Mouse (Mus musculus) heart, embryonic 10.5 days (tissue): ENCODE results near the gene Rpl28. TPM values are rescaled to one million over a fixed set of nuclear protein-coding genes. Genes with fewer than 3 reads are reported as not detected.

Experiments
- polyA plus RNA-seq: library from polyadenylated mRNA; unstranded; fragments of >200 nt; fragmentation: Nextera tagmentation; extraction: Ambion mirVana; gene quantifications from 2 replicates; pipeline ENCODE4 v1.2.1, GENCODE M21; 2016

The Rpl28 gene
- polyA plus RNA-seq, 1 experiment from 2014 or later, result 329 TPM

Other genes with a start within 250 kb of the Rpl28 start
- 1.0 and 2.8 TPM in 2 replicates for gene Syt5, start 245.3 kb upstream of the Rpl28 start, polyA plus RNA-seq
- not detected in 2 replicates for gene Ptprh, start 188.8 kb upstream of the Rpl28 start, polyA plus RNA-seq
- gene Tmem86b, start 161.5 kb upstream of the Rpl28 start, polyA plus RNA-seq, result 2.8 and 4.4 TPM in 2 replicates
- gene Ppp6r1, start 133.9 kb upstream of the Rpl28 start, polyA plus RNA-seq, result 8.7 and 16.0 TPM in 2 replicates
- gene Hspbp1, start 107.8 kb upstream of the Rpl28 start, polyA plus RNA-seq, result 105 and 118 TPM in 2 replicates
- gene Brsk1, start 102.3 kb upstream of the Rpl28 start, polyA plus RNA-seq, result 0.89 and 1.0 TPM in 2 replicates
- gene Tmem150b, start 67.6 kb upstream of the Rpl28 start, polyA plus RNA-seq, result not detected in 2 replicates
- 76.1 and 77.6 TPM in 2 replicates for gene Kmt5c, start 52.8 kb upstream of the Rpl28 start, polyA plus RNA-seq
- gene Cox6b2, start 39.8 kb upstream of the Rpl28 start, polyA plus RNA-seq, result 37.6 and 42.2 TPM in 2 replicates
- not detected in 2 replicates for gene Fam71e2, start 21.6 kb upstream of the Rpl28 start, polyA plus RNA-seq
- gene Il11, start 10.0 kb upstream of the Rpl28 start, polyA plus RNA-seq, result 0.15 and 0.20 TPM in 2 replicates
- 0.34 TPM in 1 of 2 replicates, not detected in the other for gene Tmem190, start 9.9 kb upstream of the Rpl28 start, polyA plus RNA-seq
- 4.7 and 6.3 TPM in 2 replicates for gene Tmem238, start 3.2 kb upstream of the Rpl28 start, polyA plus RNA-seq
- gene Ube2s, start 19.7 kb downstream of the Rpl28 start, polyA plus RNA-seq, result 337 and 447 TPM in 2 replicates
- gene Shisa7, start 51.8 kb downstream of the Rpl28 start, polyA plus RNA-seq, result 0.14 TPM in 1 of 2 replicates, not detected in the other
- gene Isoc2b, start 77.4 kb downstream of the Rpl28 start, polyA plus RNA-seq, result 3.9 TPM in 2 replicates
- gene Isoc2a, start 84.3 kb downstream of the Rpl28 start, polyA plus RNA-seq, result 1.3 TPM in 2 replicates
- 0.18 and 0.36 TPM in 2 replicates for gene Gm36210, start 113.6 kb downstream of the Rpl28 start, polyA plus RNA-seq
- gene Zfp628, start 122.3 kb downstream of the Rpl28 start, polyA plus RNA-seq, result 2.9 and 3.5 TPM in 2 replicates
- 4.3 and 5.5 TPM in 2 replicates for gene Nat14, start 129.2 kb downstream of the Rpl28 start, polyA plus RNA-seq
- 1.2 and 1.6 TPM in 2 replicates for gene Ssc5d, start 132.9 kb downstream of the Rpl28 start, polyA plus RNA-seq
- gene Sbk2, start 171.5 kb downstream of the Rpl28 start, polyA plus RNA-seq, result 1.8 and 2.3 TPM in 2 replicates
- 0.39 and 0.43 TPM in 2 replicates for gene Sbk3, start 178.3 kb downstream of the Rpl28 start, polyA plus RNA-seq
- gene Zfp579, start 203.3 kb downstream of the Rpl28 start, polyA plus RNA-seq, result 21.6 and 29.2 TPM in 2 replicates
- 10.0 and 11.4 TPM in 2 replicates for gene Zfp524, start 221.5 kb downstream of the Rpl28 start, polyA plus RNA-seq
- 36.1 and 43.5 TPM in 2 replicates for gene Fiz1, start 221.8 kb downstream of the Rpl28 start, polyA plus RNA-seq
- 0.72 TPM in 1 of 2 replicates, not detected in the other for gene Gm44973, start 222.6 kb downstream of the Rpl28 start, polyA plus RNA-seq
- 3.8 and 4.4 TPM in 2 replicates for gene Zfp865, start 227.5 kb downstream of the Rpl28 start, polyA plus RNA-seq
- 1.4 and 4.7 TPM in 2 replicates for gene Ccdc106, start 227.7 kb downstream of the Rpl28 start, polyA plus RNA-seq
- not detected in 2 replicates for gene 4632433K11Rik, start 241.2 kb downstream of the Rpl28 start, polyA plus RNA-seq
- gene Zfp784, start 245.6 kb downstream of the Rpl28 start, polyA plus RNA-seq, result 3.9 and 4.5 TPM in 2 replicates